In genomic region chr6:140519488-140520159, GRCm38 (mm10) we compare ENCODE assay signal across 8 mouse cellular contexts.
DNase-seq lines count a peak whose midpoint lies in the region; ATAC-seq lines count a peak whose summit lies in the region.

No protein-coding gene starts in this region.

- peaks cover 23% of the 10 kb centered on the region for H3K4me1 ChIP-seq in heart, embryonic 15.5 days (replicated peaks)
- H3K4me1 ChIP-seq in embryonic facial prominence, embryonic 11.5 days (ENCODE audit: control insufficient read depth, insufficient read depth, low read length) = peaks cover 3% of the 10 kb centered on the region; the same call in 1 of the 2 replicates
- H3K4me1 ChIP-seq in limb, embryonic 11.5 days (ENCODE audit: control insufficient read depth, insufficient read depth, low read length) = peaks cover 28% of the 10 kb centered on the region
- peaks cover 10% of the 10 kb centered on the region for H3K4me1 ChIP-seq in liver, embryonic 12.5 days

- no peaks in the 10 kb centered on the region for H3K36me3 ChIP-seq in heart, embryonic 15.5 days
- no peaks in the 10 kb centered on the region for H3K36me3 ChIP-seq in embryonic facial prominence, embryonic 11.5 days (replicated peaks; ENCODE audit: control insufficient read depth, insufficient read depth, low read depth, low read length)
- H3K36me3 ChIP-seq in limb, embryonic 11.5 days (ENCODE audit: control insufficient read depth, insufficient read depth, low read length) = no peaks in the 10 kb centered on the region
- H3K36me3 ChIP-seq in liver, embryonic 12.5 days = no peaks in the 10 kb centered on the region

- no peak for DNase-seq in heart, postnatal 36 days
- peak; percentile 75 for DNase-seq in embryonic facial prominence, embryonic 11.5 days (ENCODE audit: low spot score)
- DNase-seq in limb, embryonic 11.5 days (ENCODE audit: low spot score) = peak; percentile 73
- DNase-seq in thymus, adult 18-20 months = no peak
- no peak for DNase-seq in lung, postnatal 10 days

- peak overlapping the region; percentile 7; the same call in 1 of the 2 replicates for H3K9ac ChIP-seq in heart, embryonic 15.5 days
- no peak overlapping the region for H3K9ac ChIP-seq in embryonic facial prominence, embryonic 11.5 days (replicated peaks; ENCODE audit: low read length)
- 0 out of 2 replicates have a peak overlapping the region, but pooled peaks have one; percentile 17 for H3K9ac ChIP-seq in limb, embryonic 11.5 days (ENCODE audit: low read length)
- H3K9ac ChIP-seq in liver, embryonic 12.5 days = no peak overlapping the region

- no peak overlapping the region for H3K4me3 ChIP-seq in heart, embryonic 15.5 days
- H3K4me3 ChIP-seq in embryonic facial prominence, embryonic 11.5 days (ENCODE audit: low read depth, low read length) = no peak overlapping the region
- no peak overlapping the region for H3K4me3 ChIP-seq in limb, embryonic 11.5 days (ENCODE audit: low read depth, low read length)
- no peak overlapping the region for H3K4me3 ChIP-seq in liver, embryonic 12.5 days

- intact Hi-C loops in heart, postnatal 36 days (cut with DNase I) = loop anchor here (2.0 kb wide), 1 partner anchor 39 kb away; no protein-coding TSS in a partner anchor

- H3K9me3 ChIP-seq in heart, embryonic 15.5 days (replicated peaks) = no peaks in the 10 kb centered on the region
- no peaks in the 10 kb centered on the region for H3K9me3 ChIP-seq in embryonic facial prominence, embryonic 11.5 days (replicated peaks; ENCODE audit: control insufficient read depth, low read length)
- no peaks in the 10 kb centered on the region for H3K9me3 ChIP-seq in limb, embryonic 11.5 days (ENCODE audit: control insufficient read depth, low read length)
- no peaks in the 10 kb centered on the region for H3K9me3 ChIP-seq in liver, embryonic 12.5 days (replicated peaks)

- H3K27me3 ChIP-seq in heart, embryonic 15.5 days = no peaks in the 10 kb centered on the region
- H3K27me3 ChIP-seq in embryonic facial prominence, embryonic 11.5 days (ENCODE audit: control insufficient read depth, insufficient read depth, low read length) = no peaks in the 10 kb centered on the region
- H3K27me3 ChIP-seq in limb, embryonic 11.5 days (ENCODE audit: control insufficient read depth, insufficient read depth, low read length) = no peaks in the 10 kb centered on the region
- H3K27me3 ChIP-seq in liver, embryonic 12.5 days (replicated peaks) = no peaks in the 10 kb centered on the region

- WGBS in heart, embryonic 15.5 days = 49% methylated on average over 10 of the region's 10 CpGs
- 18% methylated on average over 10 of the region's 10 CpGs for WGBS in embryonic facial prominence, embryonic 11.5 days
- WGBS in limb, embryonic 11.5 days = 17% methylated on average over 10 of the region's 10 CpGs
- 65% methylated on average over 10 of the region's 10 CpGs for WGBS in liver, embryonic 12.5 days (ENCODE audit: insufficient replicate concordance)

- peak overlapping the region; percentile 41 for H3K4me2 ChIP-seq in heart, embryonic 15.5 days
- H3K4me2 ChIP-seq in embryonic facial prominence, embryonic 11.5 days (ENCODE audit: low read depth, low read length) = 0 out of 2 replicates have a peak overlapping the region, but pooled peaks have one; percentile 16
- H3K4me2 ChIP-seq in limb, embryonic 11.5 days (ENCODE audit: low read depth, severe bottlenecking) = peak overlapping the region; percentile 15
- H3K4me2 ChIP-seq in liver, embryonic 12.5 days = no peak overlapping the region

- peak overlapping the region; percentile 82 for H3K27ac ChIP-seq in heart, embryonic 15.5 days
- peak overlapping the region; percentile 52; the same call in 1 of the 2 replicates for H3K27ac ChIP-seq in embryonic facial prominence, embryonic 11.5 days (replicated peaks; ENCODE audit: low read depth, low read length)
- peak overlapping the region; percentile 75 for H3K27ac ChIP-seq in limb, embryonic 11.5 days (replicated peaks; ENCODE audit: low read depth, low read length)
- no peak overlapping the region for H3K27ac ChIP-seq in liver, embryonic 12.5 days

- no peak for ATAC-seq in heart, embryonic 15.5 days (replicated peaks; ENCODE audit: insufficient number of reproducible peaks, insufficient read depth, low FRiP score, low read depth)
- ATAC-seq in cerebellum, adult (ENCODE audit: insufficient number of reproducible peaks, low FRiP score, low TSS enrichment) = peak; percentile 92
- ATAC-seq in embryonic facial prominence, embryonic 11.5 days (replicated peaks; ENCODE audit: insufficient number of reproducible peaks, low FRiP score, low TSS enrichment, low read depth) = peak; percentile 57
- peak; percentile 56; the same call in 1 of the 2 replicates for ATAC-seq in limb, embryonic 11.5 days (ENCODE audit: insufficient number of reproducible peaks, low FRiP score, low TSS enrichment, low read depth)
- no peak for ATAC-seq in liver, embryonic 12.5 days

Comparison
In these comparisons a context has a peak if more than half of its experiments do, and no peak if none do; other contexts are left out.
1. ATAC-seq: peak in cerebellum, adult (single experiment), embryonic facial prominence, embryonic 11.5 days (single experiment) and limb, embryonic 11.5 days (single experiment); none in heart, embryonic 15.5 days (single experiment) and liver, embryonic 12.5 days (single experiment).
2. H3K9ac ChIP-seq: peak in heart, embryonic 15.5 days (single experiment) and limb, embryonic 11.5 days (single experiment); none in embryonic facial prominence, embryonic 11.5 days (single experiment) and liver, embryonic 12.5 days (single experiment).
3. DNase-seq: peak in embryonic facial prominence, embryonic 11.5 days (single experiment) and limb, embryonic 11.5 days (single experiment); none in heart, postnatal 36 days (0 of 2), thymus, adult 18-20 months (0 of 2) and lung, postnatal 10 days (single experiment).